Mouse (Mus musculus): ENCODE measurements around the gene Cdc14a. TPM values are rescaled to one million over a fixed set of nuclear protein-coding genes. Genes with fewer than 3 reads are reported as not detected.

Gene Cdc14a
- polyA plus RNA-seq, 2 experiments, result 1.3 to 1.8 TPM

DNA sequence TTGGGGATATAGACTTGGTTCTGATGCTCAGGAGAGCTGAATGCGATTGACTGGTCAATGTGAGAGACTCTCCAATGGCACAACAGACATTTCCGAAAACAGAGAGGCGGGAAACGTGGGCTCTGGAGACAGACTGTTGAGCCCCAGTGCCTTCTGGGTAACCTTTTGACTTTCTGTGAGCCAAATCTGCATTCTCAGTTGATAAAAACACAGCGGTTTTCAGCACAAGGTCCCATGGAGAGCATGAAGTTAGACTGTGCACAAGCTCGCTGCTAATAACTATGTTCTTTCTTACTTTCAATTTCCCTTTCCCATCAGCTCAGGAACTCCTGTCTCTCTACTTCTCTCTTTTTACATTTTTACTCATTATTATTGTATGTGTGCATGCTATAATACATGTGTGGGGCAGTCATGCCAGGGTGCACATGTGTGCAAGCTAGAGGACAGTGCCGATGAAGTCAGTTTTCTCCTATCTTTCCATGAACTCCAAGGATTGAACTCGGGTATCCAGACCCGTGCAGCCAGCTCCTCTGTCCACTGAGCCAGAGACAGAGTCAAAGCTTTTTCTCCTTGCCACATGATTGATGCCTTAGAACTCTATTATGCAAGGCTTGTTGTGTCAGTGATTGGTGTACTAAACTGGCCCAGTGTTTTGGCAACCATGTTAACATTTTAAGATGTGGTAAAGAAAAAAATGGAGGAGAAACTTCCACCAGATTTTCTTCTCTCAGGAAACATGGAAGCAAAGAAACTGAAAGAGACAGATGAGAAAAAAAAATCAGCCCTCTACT, 13.2 kb upstream of the Cdc14a start:
- Histone ChIP-seq H3K9ac (replicated peaks) (no peak overlapping the region), H3K4me1 (replicated peaks; ENCODE audit: control insufficient read depth in 2 of 2, insufficient read depth in 2 of 2, low read length in 1 of 2) (peaks cover 2 to 5% of the 10 kb centered on the region in 2 experiments; a peak in 3 of 4 replicates), H3K9me3 (ENCODE audit: control insufficient read depth, low read length) (no peaks in the 10 kb centered on the region), H3K36me3 (replicated peaks; ENCODE audit: control insufficient read depth, insufficient read depth, low read depth) (no peaks in the 10 kb centered on the region), H3K4me2 (ENCODE audit: low read depth) (no peak overlapping the region), H3K27ac (no peak overlapping the region), H3K4me3 (ENCODE audit: insufficient read depth in 1 of 2, low read depth in 2 of 2, low read length in 2 of 2) (no peak overlapping the region), H3K27me3 (ENCODE audit: control insufficient read depth, insufficient read depth, low read length) (no peaks in the 10 kb centered on the region)
- ATAC-seq (ENCODE audit: insufficient read depth) (no peak), DNase-seq (ENCODE audit: low read depth in 3 of 3, low spot score in 3 of 3) (no peak)
- 57% methylated on average over 9 of the region's 9 CpGs for WGBS (ENCODE audit: insufficient replicate concordance)
- TF ChIP-seq EP300 (IDR thresholded peaks at IDR 0.05; ENCODE audit: low read depth), result no peak
- TF ChIP-seq CTCF (IDR thresholded peaks at IDR 0.05; ENCODE audit: low read depth), result no peak

DNA sequence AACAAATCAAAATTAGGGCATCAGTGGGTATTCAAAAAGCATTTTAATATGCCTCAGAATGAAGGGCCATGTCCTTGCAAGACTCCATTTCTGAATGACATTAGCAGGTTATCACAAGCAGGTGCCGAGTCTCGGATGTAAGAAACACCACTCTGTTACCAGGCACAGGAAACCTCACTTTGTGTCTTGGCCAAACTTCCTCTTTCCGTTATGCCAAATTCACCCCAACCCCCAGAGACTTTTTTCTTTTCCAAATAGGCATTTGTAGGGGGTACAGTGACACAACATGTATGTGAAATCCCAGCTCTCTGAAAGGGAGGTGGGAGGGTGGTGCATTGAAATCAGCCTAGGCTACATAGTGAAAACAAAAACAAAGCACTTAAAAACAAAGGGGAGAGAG, 12.3 kb upstream of the Cdc14a start:
- DNase-seq (ENCODE audit: low read depth in 3 of 3, low spot score in 3 of 3), result no peak
- WGBS (ENCODE audit: insufficient replicate concordance), result 25% methylated on average over 3 of the region's 3 CpGs
- no peaks in the 10 kb centered on the region for H3K27me3 ChIP-seq (ENCODE audit: control insufficient read depth, insufficient read depth, low read length)
- no peak for TF ChIP-seq EP300 (IDR thresholded peaks at IDR 0.05; ENCODE audit: low read depth)
- TF ChIP-seq CTCF (IDR thresholded peaks at IDR 0.05; ENCODE audit: low read depth), result no peak
- ATAC-seq (ENCODE audit: insufficient read depth), result no peak
- no peak overlapping the region for H3K4me3 ChIP-seq (ENCODE audit: insufficient read depth in 1 of 2, low read depth in 2 of 2, low read length in 2 of 2)
- H3K9ac ChIP-seq (replicated peaks), result no peak overlapping the region
- peaks cover 2 to 5% of the 10 kb centered on the region in 2 experiments; a peak in 3 of 4 replicates for H3K4me1 ChIP-seq (replicated peaks; ENCODE audit: control insufficient read depth in 2 of 2, insufficient read depth in 2 of 2, low read length in 1 of 2)
- H3K36me3 ChIP-seq (replicated peaks; ENCODE audit: control insufficient read depth, insufficient read depth, low read depth), result no peaks in the 10 kb centered on the region
- no peak overlapping the region for H3K4me2 ChIP-seq (ENCODE audit: low read depth)
- no peak overlapping the region for H3K27ac ChIP-seq
- no peaks in the 10 kb centered on the region for H3K9me3 ChIP-seq (ENCODE audit: control insufficient read depth, low read length)

DNA sequence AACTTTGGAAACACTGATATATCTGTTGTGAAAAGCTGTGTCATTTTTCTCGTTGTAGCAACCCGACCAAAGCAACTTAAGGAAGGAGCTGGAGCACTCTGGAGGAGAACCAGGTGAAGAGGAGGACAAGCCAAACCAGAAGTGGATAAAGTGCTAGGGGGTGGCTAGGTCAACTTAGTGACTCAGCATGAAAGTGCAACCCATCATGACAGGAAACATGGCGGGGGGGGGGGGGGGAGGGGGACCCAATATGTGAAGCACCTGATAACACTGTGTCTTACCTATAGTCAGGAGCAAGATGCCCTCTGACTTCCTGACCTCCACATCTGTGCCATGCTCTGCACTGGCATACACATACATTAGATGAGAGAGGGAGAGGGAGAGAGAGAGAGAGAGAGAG, 10.9 kb upstream of the Cdc14a start:
- no peaks in the 10 kb centered on the region for H3K9me3 ChIP-seq (ENCODE audit: control insufficient read depth, low read length)
- peaks cover 2 to 5% of the 10 kb centered on the region in 2 experiments; a peak in 3 of 4 replicates for H3K4me1 ChIP-seq (replicated peaks; ENCODE audit: control insufficient read depth in 2 of 2, insufficient read depth in 2 of 2, low read length in 1 of 2)
- H3K4me2 ChIP-seq (ENCODE audit: low read depth), result no peak overlapping the region
- 31% methylated on average over 3 of the region's 3 CpGs for WGBS (ENCODE audit: insufficient replicate concordance)
- DNase-seq (ENCODE audit: low read depth in 3 of 3, low spot score in 3 of 3) (peak in 2 of 3 experiments; percentile 42 to 45), ATAC-seq (ENCODE audit: insufficient read depth) (0 out of 2 replicates have a peak, but pooled peaks have one; percentile 37)
- no peak overlapping the region for H3K4me3 ChIP-seq (ENCODE audit: insufficient read depth in 1 of 2, low read depth in 2 of 2, low read length in 2 of 2)
- no peak overlapping the region for H3K27ac ChIP-seq
- TF ChIP-seq CTCF (IDR thresholded peaks at IDR 0.05; ENCODE audit: low read depth) (no peak), EP300 (IDR thresholded peaks at IDR 0.05; ENCODE audit: low read depth) (no peak)
- no peak overlapping the region for H3K9ac ChIP-seq (replicated peaks)
- no peaks in the 10 kb centered on the region for H3K36me3 ChIP-seq (replicated peaks; ENCODE audit: control insufficient read depth, insufficient read depth, low read depth)
- H3K27me3 ChIP-seq (ENCODE audit: control insufficient read depth, insufficient read depth, low read length), result no peaks in the 10 kb centered on the region

DNA sequence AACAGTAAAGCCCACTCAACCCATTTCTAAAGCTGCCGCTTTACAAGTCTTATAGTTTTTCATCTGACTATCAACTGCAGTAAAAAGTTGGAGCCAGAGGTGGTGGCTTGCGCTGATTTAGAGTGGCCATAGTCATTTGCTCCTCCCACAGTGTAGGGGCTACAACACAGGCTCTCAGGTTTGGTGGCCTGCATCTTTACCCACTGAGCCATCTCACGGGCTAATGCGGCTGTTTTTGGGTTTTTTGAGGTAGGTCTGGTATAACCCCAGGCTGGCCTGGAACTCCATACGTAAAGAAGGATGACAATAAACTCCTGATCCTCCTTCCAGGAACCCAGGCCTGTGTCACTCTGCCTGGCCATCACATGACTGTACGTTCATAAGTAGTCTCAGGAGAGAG, 2.1 kb upstream of the Cdc14a start:
- no peak overlapping the region for H3K27ac ChIP-seq
- no peak overlapping the region for H3K9ac ChIP-seq (replicated peaks)
- H3K27me3 ChIP-seq (ENCODE audit: control insufficient read depth, insufficient read depth, low read length), result no peaks in the 10 kb centered on the region
- 81% methylated on average over 6 of the region's 6 CpGs for WGBS (ENCODE audit: insufficient replicate concordance)
- no peak overlapping the region for H3K4me2 ChIP-seq (ENCODE audit: low read depth)
- H3K4me3 ChIP-seq (ENCODE audit: insufficient read depth in 1 of 2, low read depth in 2 of 2, low read length in 2 of 2), result no peak overlapping the region
- no peak for DNase-seq (ENCODE audit: low read depth in 3 of 3, low spot score in 3 of 3)
- no peak for TF ChIP-seq CTCF (IDR thresholded peaks at IDR 0.05; ENCODE audit: low read depth)
- TF ChIP-seq EP300 (IDR thresholded peaks at IDR 0.05; ENCODE audit: low read depth), result no peak
- H3K4me1 ChIP-seq (replicated peaks; ENCODE audit: control insufficient read depth in 2 of 2, insufficient read depth in 2 of 2, low read length in 1 of 2), result peaks cover 0 to 5% of the 10 kb centered on the region in 2 experiments; a peak in 3 of 4 replicates
- H3K36me3 ChIP-seq (replicated peaks; ENCODE audit: control insufficient read depth, insufficient read depth, low read depth), result no peaks in the 10 kb centered on the region
- no peaks in the 10 kb centered on the region for H3K9me3 ChIP-seq (ENCODE audit: control insufficient read depth, low read length)
- no peak for ATAC-seq (ENCODE audit: insufficient read depth)

DNA sequence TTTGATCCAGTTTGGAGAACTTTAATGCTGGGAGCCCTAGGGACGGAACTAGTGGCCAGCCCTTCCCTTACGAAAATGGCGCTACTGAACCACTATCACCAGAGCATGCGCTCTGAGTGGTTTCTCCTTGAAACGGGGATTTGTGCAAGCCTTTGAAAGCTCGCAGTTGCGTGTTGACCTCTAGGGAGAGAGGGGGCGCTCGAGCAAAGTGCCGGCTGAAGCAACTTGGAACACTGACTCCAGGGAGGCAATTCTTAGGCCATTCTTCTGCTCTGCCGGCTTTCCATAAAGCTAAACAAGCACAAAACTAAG, 1.1 kb upstream of the Cdc14a start:
- Histone ChIP-seq H3K27ac (peak overlapping the region; percentile 87), H3K4me1 (replicated peaks; ENCODE audit: control insufficient read depth in 2 of 2, insufficient read depth in 2 of 2, low read length in 1 of 2) (peaks cover 0 to 5% of the 10 kb centered on the region in 2 experiments; a peak in 3 of 4 replicates), H3K9ac (replicated peaks) (peak overlapping the region; percentile 88), H3K9me3 (ENCODE audit: control insufficient read depth, low read length) (no peaks in the 10 kb centered on the region), H3K4me3 (ENCODE audit: insufficient read depth in 1 of 2, low read depth in 2 of 2, low read length in 2 of 2) (peak overlapping the region; percentile 77 to 87), H3K4me2 (ENCODE audit: low read depth) (peak overlapping the region; percentile 100), H3K27me3 (ENCODE audit: control insufficient read depth, insufficient read depth, low read length) (no peaks in the 10 kb centered on the region), H3K36me3 (replicated peaks; ENCODE audit: control insufficient read depth, insufficient read depth, low read depth) (no peaks in the 10 kb centered on the region)
- ATAC-seq (ENCODE audit: insufficient read depth), result peak; percentile 66
- WGBS (ENCODE audit: insufficient replicate concordance), result 0% methylated on average over 11 of the region's 11 CpGs
- peak; percentile 90 for TF ChIP-seq CTCF (IDR thresholded peaks at IDR 0.05; ENCODE audit: low read depth)
- no peak; the same call in 1 of the 2 replicates for TF ChIP-seq EP300 (IDR thresholded peaks at IDR 0.05; ENCODE audit: low read depth)
- peak; percentile 85 to 87 (median 85) for DNase-seq (ENCODE audit: low read depth in 3 of 3, low spot score in 3 of 3)

Measured in liver, embryonic 14.5 days (tissue).